Mouse (Mus musculus) lung, embryonic 15.5 days (tissue): ENCODE data around the gene Asic3. TPM values are rescaled to one million over a fixed set of nuclear protein-coding genes. Genes with fewer than 3 reads are reported as not detected.

Experiments
- ATAC-seq: fragments of 200-750 bp; cut with Nextera tagmentation; 2 replicates; pipeline ENCODE4 v1.8.0; 2017; ENCODE audit warnings: moderate number of reproducible peaks, borderline replicate concordance; ENCODE audit not compliant: low FRiP score, low TSS enrichment; ENCODE audit errors: extremely low read depth
- H3K27ac ChIP-seq: fragments of 300-500 bp; sonication (generic); 2 replicates; pipeline ENCODE4 v1.5.1; 2015; ENCODE audit warnings: moderate library complexity, mild to moderate bottlenecking, inconsistent platforms
- H3K27me3 ChIP-seq: fragments of 300-500 bp; sonication (generic); 2 replicates; pipeline ENCODE4 v1.6.1; 2015; ENCODE audit warnings: inconsistent platforms
- H3K36me3 ChIP-seq: fragments of 300-500 bp; sonication (generic); 2 replicates; pipeline ENCODE4 v1.6.1; 2015; ENCODE audit warnings: inconsistent platforms
- H3K4me1 ChIP-seq: fragments of 300-500 bp; sonication (generic); 2 replicates; pipeline ENCODE4 v1.6.1; 2015; ENCODE audit warnings: inconsistent platforms
- H3K4me2 ChIP-seq: fragments of 300-500 bp; sonication (generic); 2 replicates; pipeline ENCODE4 v1.6.1; 2015; ENCODE audit warnings: inconsistent platforms, mild to moderate bottlenecking, moderate library complexity
- H3K4me3 ChIP-seq: fragments of 300-500 bp; sonication (generic); 2 replicates; pipeline ENCODE4 v1.5.1; 2015; ENCODE audit warnings: mild to moderate bottlenecking, inconsistent platforms
- H3K9ac ChIP-seq: fragments of 300-500 bp; sonication (generic); 2 replicates; pipeline ENCODE4 v1.6.1; 2015; ENCODE audit warnings: inconsistent platforms
- H3K9me3 ChIP-seq: fragments of 300-500 bp; sonication (generic); 2 replicates; pipeline ENCODE4 v1.6.1; 2016; ENCODE audit warnings: inconsistent platforms
- WGBS: fragments of 180-500 bp; shearing (Covaris S2); methylation state at CpG from one replicate; pipeline ENCODE4 v1.1.7; 2015; 5-methylcytosine and 5-hydroxymethylcytosine counted together
- polyA plus RNA-seq: library from polyadenylated mRNA; unstranded; fragments of >200 nt; fragmentation: Nextera tagmentation; extraction: Ambion mirVana; gene quantifications from 2 replicates; pipeline ENCODE4 v1.2.1, GENCODE M21; 2015

Gene Asic3
- polyA plus RNA-seq, 1 experiment from 2014 or later: 0.16 TPM

- WGBS: 50% methylated on average over 3 of the region's 3 CpGs
- no peak for ATAC-seq
- Histone ChIP-seq H3K9me3 (no peaks in the 10 kb centered on the region), H3K4me3 (no peak overlapping the region), H3K27me3 (no peaks in the 10 kb centered on the region), H3K36me3 (peaks cover 16% of the 10 kb centered on the region; the same call in 1 of the 2 replicates), H3K4me2 (no peak overlapping the region), H3K27ac (no peak overlapping the region), H3K4me1 (no peaks in the 10 kb centered on the region), H3K9ac (no peak overlapping the region)
Measured at GRCm38 (mm10) chr5:24405389-24405876, 7.8 kb upstream of the Asic3 start.

DNA sequence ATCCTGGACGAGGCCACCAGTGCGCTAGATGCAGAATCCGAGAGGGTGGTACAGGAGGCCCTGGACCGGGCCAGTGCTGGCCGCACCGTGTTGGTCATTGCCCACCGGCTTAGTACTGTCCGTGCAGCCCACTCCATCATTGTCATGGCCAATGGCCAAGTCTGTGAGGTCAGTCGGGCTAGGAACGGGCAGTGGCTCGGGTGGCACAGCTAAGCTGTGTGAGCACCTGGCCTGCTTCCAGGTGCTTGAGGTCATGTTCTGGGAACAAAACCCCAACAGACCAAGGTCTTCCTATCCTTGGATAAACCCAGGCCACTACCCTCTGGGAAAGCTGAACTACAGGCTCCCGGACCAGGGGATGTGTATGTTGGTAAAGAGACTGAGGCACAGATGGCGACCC is 4.5 kb upstream of the Asic3 start:
- Histone ChIP-seq H3K9me3 (no peaks in the 10 kb centered on the region), H3K36me3 (no peaks in the 10 kb centered on the region), H3K9ac (no peak overlapping the region), H3K27me3 (no peaks in the 10 kb centered on the region), H3K4me3 (no peak overlapping the region), H3K27ac (no peak overlapping the region), H3K4me2 (no peak overlapping the region), H3K4me1 (no peaks in the 10 kb centered on the region)
- no peak for ATAC-seq
- whole genome bisulfite sequencing: 83% methylated on average over 13 of the region's 13 CpGs

DNA sequence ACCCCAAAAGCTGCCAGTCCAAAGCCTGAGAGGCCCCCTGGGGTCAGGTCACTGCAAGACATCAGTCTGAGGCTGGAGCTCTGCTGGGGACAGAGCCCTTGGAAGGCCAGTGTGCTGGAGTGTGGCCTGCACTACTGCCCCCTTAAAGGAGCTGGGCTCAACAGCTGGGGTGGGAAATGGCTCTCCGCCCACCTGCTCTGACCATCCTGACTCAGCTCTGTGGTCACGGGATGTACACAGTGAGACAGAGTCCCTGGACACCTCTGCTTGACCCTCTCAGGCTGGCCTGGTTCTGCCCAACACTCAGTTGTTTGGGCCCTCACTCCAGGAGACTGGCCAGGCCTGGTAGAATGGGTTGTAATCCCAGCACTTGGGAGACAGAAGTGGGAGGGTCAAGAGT is 3.7 kb upstream of the Asic3 start:
- no peaks in the 10 kb centered on the region for H3K4me1 ChIP-seq
- no peak overlapping the region for H3K27ac ChIP-seq
- ATAC-seq: no peak
- WGBS: 71% methylated on average over 2 of the region's 2 CpGs
- H3K36me3 ChIP-seq: no peaks in the 10 kb centered on the region
- H3K4me3 ChIP-seq: no peak overlapping the region
- H3K9me3 ChIP-seq: no peaks in the 10 kb centered on the region
- H3K4me2 ChIP-seq: no peak overlapping the region
- no peaks in the 10 kb centered on the region for H3K27me3 ChIP-seq
- no peak overlapping the region for H3K9ac ChIP-seq

GRCm38 (mm10) chr5:24412063-24412462 is 1.1 kb upstream of the Asic3 start:
- Histone ChIP-seq H3K36me3 (no peaks in the 10 kb centered on the region), H3K4me3 (no peak overlapping the region), H3K27me3 (no peaks in the 10 kb centered on the region), H3K4me1 (peaks cover 4% of the 10 kb centered on the region; the same call in 1 of the 2 replicates), H3K9ac (no peak overlapping the region), H3K27ac (no peak overlapping the region), H3K9me3 (no peaks in the 10 kb centered on the region), H3K4me2 (no peak overlapping the region)
- WGBS: 85% methylated on average over 2 of the region's 2 CpGs
- ATAC-seq: no peak

GRCm38 (mm10) chr5:24413938-24414337 is 746 bp downstream of the Asic3 start:
- no peak overlapping the region for H3K4me2 ChIP-seq

GRCm38 (mm10) chr5:24416222-24416736 is 3.1 kb downstream of the Asic3 start:
- Histone ChIP-seq H3K9me3 (no peaks in the 10 kb centered on the region), H3K36me3 (peaks cover 13% of the 10 kb centered on the region), H3K4me1 (peaks cover 4% of the 10 kb centered on the region; the same call in 1 of the 2 replicates), H3K4me3 (no peak overlapping the region), H3K9ac (no peak overlapping the region), H3K4me2 (no peak overlapping the region; the same call in 1 of the 2 replicates), H3K27me3 (no peaks in the 10 kb centered on the region), H3K27ac (no peak overlapping the region)
- peak; percentile 73 for ATAC-seq
- WGBS: 1% methylated on average over 21 of the region's 21 CpGs

More at GRCm38 (mm10) chr5:24413938-24414337, 746 bp downstream of the Asic3 start:
- H3K9ac ChIP-seq: no peak overlapping the region
- H3K27me3 ChIP-seq: no peaks in the 10 kb centered on the region
- peaks cover 1% of the 10 kb centered on the region; the same call in 1 of the 2 replicates for H3K36me3 ChIP-seq
- H3K4me1 ChIP-seq: peaks cover 4% of the 10 kb centered on the region; the same call in 1 of the 2 replicates
- ATAC-seq: no peak
- no peak overlapping the region for H3K4me3 ChIP-seq
- H3K27ac ChIP-seq: no peak overlapping the region
- WGBS: 71% methylated on average over 13 of the region's 13 CpGs
- no peaks in the 10 kb centered on the region for H3K9me3 ChIP-seq

DNA sequence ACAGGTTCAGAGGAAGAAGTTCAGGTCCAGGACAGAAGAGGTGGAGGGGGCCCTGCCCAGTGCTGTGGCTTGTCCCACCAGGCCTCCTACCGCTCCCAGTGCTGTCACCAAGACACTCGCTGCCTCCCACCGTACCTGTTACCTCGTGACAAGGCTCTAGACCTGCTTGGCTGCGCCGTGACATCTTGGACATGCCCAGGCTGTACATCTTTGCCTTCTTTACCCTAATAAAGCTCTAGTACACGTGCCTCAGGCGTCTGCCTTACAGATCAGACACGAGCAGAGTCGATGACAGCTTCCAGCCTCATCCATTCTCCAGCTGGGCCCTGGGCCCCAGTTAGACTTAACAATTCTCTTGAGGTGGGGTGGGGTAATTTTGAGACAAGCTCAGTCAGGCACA is 4.4 kb downstream of the Asic3 start:
- WGBS: 84% methylated on average over 10 of the region's 10 CpGs
- H3K4me3 ChIP-seq: no peak overlapping the region
- peaks cover 9% of the 10 kb centered on the region for H3K4me1 ChIP-seq
- H3K9ac ChIP-seq: no peak overlapping the region
- no peaks in the 10 kb centered on the region for H3K27me3 ChIP-seq
- no peaks in the 10 kb centered on the region for H3K9me3 ChIP-seq
- no peak overlapping the region for H3K4me2 ChIP-seq
- peaks cover 13% of the 10 kb centered on the region for H3K36me3 ChIP-seq
- ATAC-seq: no peak
- H3K27ac ChIP-seq: no peak overlapping the region

DNA sequence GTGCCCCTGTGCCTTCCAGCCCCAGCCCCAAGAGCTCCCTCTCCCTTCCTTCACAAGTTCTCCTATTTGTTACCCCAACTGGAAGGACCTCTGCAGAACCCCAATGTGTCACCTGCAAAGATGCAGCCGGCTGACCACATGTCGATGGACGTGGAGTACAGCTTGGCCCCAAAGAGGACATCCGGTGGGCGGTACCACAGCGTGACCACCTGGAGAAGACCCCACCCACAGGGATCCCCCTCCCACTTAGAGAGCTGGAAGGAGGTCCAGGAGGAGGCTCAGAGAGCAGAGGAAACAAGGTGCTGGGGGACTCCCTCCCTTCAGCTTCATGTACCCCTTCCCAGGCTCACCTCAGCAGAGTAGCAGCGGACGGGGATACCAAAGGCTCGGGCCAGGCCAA is 7.2 kb downstream of the Asic3 start:
- WGBS: 84% methylated on average over 9 of the region's 9 CpGs
- no peak for ATAC-seq
- Histone ChIP-seq H3K27ac (no peak overlapping the region), H3K9me3 (no peaks in the 10 kb centered on the region), H3K4me3 (no peak overlapping the region), H3K4me1 (peaks cover 24% of the 10 kb centered on the region), H3K27me3 (no peaks in the 10 kb centered on the region), H3K36me3 (peaks cover 13% of the 10 kb centered on the region), H3K9ac (no peak overlapping the region), H3K4me2 (no peak overlapping the region)

DNA sequence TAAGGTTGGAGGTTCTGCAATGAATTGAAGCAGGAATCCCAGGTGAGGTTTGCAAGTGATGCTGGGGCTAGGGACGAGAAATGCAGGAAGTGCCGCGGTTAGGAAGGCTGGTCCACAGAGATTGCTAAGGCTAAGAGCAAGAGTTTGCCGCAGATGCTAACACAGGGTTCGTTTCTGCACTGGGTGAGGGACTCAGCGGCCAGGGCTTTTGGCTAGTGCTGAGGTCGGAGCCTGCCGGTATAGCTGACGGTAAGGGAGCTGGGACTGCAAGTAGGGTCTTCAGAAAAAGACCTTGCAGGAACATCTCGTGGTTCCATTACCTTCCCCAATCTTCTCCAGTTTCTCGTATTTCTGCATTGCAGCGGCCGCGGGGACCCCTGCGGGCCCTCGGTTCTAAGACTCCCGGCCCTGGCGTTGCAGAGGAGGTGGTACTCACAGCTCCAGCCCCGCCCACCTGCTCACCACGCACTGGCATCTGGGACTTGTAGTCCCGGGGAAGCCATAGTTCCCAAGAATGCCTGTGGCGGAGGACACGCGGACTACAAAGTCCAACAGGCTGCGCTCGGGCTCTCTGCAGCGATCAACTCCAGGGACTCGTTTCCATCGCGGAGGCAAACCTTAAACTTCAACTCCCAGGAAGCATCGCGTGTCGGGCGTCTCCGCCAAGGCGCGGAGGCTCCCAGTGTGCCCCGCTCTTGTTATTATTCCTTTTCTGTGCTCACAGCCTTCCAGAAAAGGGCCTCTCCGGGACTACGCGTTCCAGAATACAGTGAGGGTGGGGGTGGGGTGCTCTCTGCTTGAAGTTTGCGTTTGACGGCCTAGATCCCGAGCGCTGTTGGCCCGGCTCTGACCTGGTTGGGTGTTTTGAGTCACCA is 10.2 kb downstream of the Asic3 start, which contains the start of the genes Cdk5 and Slc4a2:
TSS of gene Cdk5 (minus strand) at position 402 of the 875 bp plus-strand sequence.
TSS of gene Slc4a2 (plus strand) at position 709 of the 875 bp plus-strand sequence.
- no peaks in the 10 kb centered on the region for H3K9me3 ChIP-seq
- peak within 1 kb of the TSS; percentile 91 for H3K4me2 ChIP-seq
- H3K4me3 ChIP-seq: peak within 1 kb of the TSS; percentile 77
- no peaks in the 10 kb centered on the region for H3K27me3 ChIP-seq
- peak; percentile 89 for ATAC-seq
- WGBS: under 1% methylated on average over 46 of the region's 46 CpGs
- peaks cover 13% of the 10 kb centered on the region for H3K36me3 ChIP-seq
- peaks cover 47% of the 10 kb centered on the region for H3K4me1 ChIP-seq
- peak within 1 kb of the TSS; percentile 94 for H3K27ac ChIP-seq
- peak within 1 kb of the TSS; percentile 75 for H3K9ac ChIP-seq

- Histone ChIP-seq H3K4me2 (peak overlapping the region; percentile 91), H3K27ac (peak overlapping the region; percentile 94), H3K27me3 (no peaks in the 10 kb centered on the region), H3K9me3 (no peaks in the 10 kb centered on the region), H3K9ac (peak overlapping the region; percentile 75), H3K4me1 (peaks cover 55% of the 10 kb centered on the region), H3K4me3 (peak overlapping the region; percentile 77), H3K36me3 (peaks cover 9% of the 10 kb centered on the region)
- 9% methylated on average over 21 of the region's 21 CpGs for WGBS
- ATAC-seq: peak; percentile 0; the same call in 1 of the 2 replicates
Measured at GRCm38 (mm10) chr5:24424004-24424781, 11.0 kb downstream of the Asic3 start.

DNA sequence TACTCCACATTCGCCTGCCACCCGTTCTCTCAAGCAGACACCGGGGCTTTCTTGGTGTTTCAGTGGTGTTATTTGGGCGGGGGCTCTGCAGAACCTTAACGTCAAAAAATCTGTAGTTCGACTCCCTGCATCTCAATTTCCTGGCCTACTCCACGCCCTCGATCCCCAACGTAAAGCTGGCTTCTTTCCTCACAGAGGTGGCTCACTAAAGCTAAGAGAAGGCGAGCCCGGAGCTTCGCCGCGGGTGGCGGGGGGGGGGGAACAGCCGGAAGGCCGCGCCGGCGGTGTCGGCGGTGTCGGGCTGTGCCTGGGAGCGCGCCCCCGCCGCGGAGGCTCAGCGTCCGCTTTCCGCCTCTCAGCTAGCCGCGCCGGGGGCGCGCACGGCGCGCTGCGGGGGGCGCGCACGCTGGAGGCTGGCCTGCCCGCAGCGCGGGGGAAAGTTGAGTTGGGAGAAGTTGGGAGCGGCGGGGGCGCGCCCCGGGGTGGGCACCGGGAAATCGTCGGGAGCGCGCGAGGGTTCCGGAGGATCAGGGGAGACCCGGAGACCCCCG is 11.7 kb downstream of the Asic3 start:
- Histone ChIP-seq H3K4me2 (peak overlapping the region; percentile 91), H3K9ac (peak overlapping the region; percentile 75), H3K36me3 (peaks cover 9% of the 10 kb centered on the region), H3K4me3 (peak overlapping the region; percentile 77), H3K27ac (peak overlapping the region; percentile 94), H3K27me3 (no peaks in the 10 kb centered on the region), H3K4me1 (peaks cover 55% of the 10 kb centered on the region), H3K9me3 (no peaks in the 10 kb centered on the region)
- WGBS: under 1% methylated on average over 58 of the region's 60 CpGs
- ATAC-seq: peak; percentile 50
